Mouse (Mus musculus): ENCODE measurements around the gene Tmc5.

The Tmc5 gene

DNA sequence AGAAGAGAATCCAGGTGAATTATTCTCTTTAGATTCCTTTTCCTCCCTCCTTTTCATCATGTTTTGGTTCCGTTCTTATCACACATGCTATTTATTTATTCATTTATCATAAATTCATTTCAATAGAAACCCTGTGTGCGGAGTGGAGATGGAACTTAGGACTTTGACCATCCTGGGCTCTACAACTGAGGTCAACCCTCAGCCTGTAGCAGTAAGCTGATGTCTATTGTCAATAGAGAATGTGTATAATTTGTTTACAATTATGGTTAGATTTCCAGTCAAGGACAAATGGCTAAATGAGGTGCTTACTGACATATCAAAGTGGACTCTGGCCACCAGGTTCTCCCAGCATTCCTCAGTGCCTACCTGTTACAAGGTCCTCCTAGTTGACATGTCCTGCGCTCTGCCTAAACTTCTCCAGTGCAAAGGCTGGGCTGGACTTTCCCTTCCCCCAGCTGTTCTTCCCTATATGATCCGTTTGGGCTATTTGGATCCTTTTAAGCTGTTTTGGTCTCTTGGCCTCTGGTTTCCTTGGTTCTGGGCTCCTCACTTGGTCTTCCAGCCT lies 14.2 kb downstream of the Tmc5 start:
- no peak for DNase-seq

DNA sequence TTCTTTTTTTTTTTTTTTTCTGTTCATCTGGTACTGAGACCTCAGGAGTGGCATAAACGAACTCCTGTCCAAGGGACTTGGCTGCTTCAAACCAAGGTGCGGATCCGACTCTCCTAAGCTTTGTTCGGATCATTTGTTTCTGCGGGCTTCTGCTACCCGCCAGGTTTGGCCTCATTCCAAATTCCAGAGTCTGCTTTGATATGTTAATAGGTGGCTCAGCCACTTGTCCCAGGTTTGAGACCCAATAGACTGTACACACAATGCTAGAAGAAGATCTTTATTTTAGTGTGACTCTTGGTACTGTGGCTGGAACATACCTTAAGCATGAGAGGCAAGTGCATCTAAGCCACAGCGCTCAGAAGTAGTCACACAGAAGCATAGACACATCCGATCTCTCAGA lies 14.8 kb downstream of the Tmc5 start:
- DNase-seq: peak in 1 of 2 experiments; percentile 18

DNA sequence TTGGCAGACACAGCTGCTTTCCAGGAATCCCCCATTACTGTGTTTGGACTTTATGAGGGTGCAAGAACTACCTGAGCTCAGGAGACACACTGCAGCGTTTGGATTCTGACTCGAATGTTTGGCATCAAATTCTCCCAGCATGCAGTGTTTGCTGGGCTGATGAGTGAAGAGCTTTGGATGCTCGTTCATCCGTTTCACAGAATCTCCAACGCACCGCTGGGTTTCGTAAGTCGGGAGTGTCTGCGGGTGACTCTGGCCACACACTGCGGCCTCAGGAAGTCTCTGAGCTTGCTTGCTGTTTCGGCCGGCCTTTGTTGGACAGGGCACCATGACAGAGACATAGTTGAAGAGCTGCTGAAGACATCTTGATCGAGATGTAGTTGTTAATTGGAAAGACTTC lies 17.0 kb downstream of the Tmc5 start:
- peak in 1 of 2 experiments; percentile 8 for DNase-seq

DNA sequence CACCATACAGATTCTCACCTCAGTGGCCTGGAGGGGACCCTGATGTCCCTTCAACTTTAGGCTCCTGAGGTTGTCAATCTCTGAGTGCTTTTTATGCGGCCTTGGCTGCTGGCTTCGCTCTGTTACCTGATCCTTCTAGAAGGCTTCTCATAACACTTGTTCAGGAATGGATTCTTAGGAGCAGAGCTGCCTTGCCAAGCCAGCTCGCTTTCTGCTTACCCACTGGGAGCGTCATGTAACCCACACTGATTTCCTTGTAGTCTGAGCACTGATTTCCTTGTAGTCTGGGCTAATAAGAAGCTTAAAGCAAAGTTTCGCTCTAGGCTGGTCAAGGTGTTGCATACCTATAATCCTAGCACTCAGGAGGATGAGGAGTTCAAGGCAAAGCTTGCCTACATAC lies 21.0 kb downstream of the Tmc5 start:
- no peak for DNase-seq

DNA sequence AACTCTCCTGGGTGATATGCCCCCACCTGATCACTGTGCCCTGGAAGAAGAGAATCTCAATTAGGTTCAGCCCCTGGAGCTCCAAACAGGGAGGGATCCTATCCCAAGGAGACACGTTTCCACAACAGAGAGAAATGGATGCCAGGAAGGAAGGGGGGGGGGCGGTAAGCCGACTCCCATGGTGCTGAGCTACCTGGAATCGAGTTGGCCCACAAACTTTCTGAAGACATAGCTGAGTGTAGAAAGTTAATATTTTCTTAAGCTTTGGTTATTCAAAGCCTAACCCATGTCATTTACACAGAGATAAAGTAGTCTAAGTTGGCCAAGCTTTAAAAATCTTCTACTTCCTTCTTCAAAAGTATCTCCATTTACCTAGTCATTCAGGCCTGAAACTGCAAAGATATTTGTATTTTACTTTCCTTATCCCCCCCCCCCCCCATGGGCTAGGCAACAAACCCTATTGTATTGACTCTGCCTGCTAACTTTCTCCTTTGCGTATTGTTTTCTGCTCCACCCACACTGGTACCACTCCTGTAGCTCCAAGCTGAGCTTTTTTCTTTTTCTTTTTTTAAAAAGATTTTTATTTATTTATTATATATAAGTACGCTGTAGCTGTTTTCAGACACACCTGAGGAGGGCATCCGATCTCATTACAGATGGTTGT lies 23.3 kb downstream of the Tmc5 start:
- no peak for DNase-seq

DNA sequence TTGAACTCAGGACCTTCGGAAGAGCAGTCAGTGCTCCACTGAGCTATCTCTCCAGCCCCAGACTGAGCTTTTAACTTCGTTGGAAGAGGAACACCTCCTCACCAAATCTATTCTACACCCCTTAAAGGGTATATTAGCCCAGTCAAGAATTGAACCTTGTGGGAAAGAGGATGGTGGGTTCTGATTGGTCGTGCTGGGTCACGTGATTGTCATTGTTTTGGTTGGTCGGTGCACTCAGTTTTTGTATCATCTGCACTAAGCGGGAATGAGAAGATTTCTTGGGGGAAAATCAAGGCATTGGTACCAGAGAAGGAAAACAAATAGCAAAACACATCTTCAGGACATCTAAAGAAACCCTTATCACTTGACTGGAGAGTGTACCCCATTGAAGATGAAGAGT lies 24.0 kb downstream of the Tmc5 start:
- DNase-seq: no peak

DNA sequence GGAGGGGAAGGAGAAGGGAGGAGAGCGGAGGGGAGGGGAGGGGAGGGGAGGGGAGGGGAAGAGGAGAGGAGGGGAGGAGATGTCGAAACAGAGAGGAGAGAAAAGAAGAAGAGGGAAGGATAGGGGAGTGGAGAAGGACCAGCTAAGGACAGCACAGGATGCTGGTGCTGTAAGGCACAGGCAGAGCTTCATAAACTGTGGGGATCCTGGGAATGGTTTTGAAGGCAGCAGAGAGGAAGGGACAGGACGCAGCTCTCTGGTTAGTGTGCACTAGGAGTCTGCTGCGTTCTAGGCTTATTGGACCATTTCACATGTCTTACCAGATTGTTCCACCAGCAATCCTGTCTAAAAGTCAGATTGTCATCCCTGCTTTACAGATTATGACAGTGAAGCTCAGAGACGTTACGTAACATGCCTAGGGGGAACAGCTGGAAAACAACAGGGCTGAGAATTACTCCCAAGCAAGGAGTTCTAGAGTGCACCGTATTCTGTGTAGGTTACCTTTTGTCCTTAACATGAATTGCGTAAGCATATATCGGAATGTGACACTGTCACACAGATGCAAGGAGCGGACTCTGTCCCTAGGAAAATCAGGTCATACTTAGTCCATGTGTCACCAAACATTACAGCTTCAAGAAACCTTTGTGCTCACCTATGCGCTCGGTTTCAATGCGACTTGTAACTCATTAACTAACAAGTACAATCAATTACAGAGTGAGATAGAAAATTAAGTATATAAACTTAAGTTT lies 30.6 kb downstream of the Tmc5 start:
- peak; percentile 17 to 26 for DNase-seq

DNA sequence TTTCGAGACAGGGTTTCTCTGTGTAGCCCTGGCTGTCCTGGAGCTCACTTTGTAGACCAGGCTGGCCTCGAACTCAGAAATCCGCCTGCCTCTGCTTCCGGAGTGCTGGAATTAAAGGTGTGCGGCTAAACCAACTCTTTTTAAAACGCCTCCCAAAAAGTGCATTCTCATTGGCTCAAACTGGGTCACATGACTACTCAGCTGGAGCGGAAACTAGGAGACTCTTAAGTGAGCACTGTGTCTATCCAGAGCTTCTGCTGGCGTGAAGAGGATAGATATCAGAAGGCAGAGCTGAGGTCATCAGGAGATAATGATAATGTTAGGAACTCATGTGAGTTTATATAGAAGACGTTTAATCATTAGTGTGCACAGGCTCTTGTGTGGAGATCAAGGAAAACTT lies 36.0 kb downstream of the Tmc5 start:
- DNase-seq: no peak

DNA sequence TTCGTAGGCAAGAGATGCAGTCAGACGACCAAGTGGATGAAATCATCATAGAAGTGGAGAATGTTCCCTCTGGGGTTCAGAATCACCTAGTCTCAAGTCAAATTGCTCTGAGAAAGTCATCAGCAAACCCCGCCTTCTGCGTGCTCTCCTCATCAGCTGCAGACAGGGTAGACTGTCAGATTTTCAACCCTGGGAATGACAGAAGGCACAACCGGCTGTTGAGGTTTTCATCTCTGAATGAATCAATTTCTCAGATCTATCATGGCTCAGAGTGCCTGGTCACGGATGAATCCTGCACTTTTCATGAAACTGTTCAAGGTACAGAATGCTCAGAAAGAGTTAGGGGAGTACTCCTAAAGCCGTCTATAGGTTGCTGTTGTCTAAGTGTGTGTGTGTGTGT lies 36.9 kb downstream of the Tmc5 start:
- DNase-seq: no peak

DNA sequence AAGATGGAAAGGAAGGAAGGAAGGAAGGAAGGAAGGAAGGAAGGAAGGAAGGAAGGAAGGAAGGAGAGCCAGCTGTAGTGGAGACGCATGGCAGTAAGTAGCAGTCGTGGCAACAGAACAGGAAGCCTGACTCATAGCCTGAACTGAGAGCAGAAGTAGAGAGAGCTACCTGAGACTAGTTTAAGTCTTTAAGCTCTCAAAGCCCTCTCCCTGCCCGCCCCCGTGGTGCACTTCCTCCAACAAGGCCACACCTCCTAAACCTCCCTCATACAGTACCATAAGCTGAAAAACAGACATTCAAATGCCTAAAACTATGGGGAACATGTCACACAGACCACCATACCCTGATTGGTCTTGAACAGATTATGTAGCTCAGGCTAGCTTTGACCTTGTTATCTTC lies 40.4 kb downstream of the Tmc5 start:
- no peak for DNase-seq

DNA sequence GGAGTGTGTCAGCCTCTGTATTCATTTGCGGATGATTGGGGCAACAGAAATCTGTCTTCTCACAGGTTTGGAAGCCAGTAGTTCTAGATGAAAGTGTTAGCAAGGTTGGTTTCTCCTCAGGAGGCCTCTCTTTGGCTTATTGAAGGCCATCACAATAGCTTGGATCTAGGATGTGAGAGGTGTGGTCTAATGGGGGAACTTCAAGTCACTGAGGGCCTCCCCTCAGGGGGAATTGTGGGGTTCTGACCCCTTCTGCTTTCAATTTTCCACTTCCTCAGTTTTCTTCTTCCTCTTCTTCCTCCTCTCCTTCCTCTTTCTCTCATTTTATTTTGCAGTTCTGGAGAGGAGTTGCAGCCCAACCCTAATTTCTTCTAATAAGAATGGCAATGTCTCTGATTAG lies 49.1 kb downstream of the Tmc5 start:
- no peak for DNase-seq

DNA sequence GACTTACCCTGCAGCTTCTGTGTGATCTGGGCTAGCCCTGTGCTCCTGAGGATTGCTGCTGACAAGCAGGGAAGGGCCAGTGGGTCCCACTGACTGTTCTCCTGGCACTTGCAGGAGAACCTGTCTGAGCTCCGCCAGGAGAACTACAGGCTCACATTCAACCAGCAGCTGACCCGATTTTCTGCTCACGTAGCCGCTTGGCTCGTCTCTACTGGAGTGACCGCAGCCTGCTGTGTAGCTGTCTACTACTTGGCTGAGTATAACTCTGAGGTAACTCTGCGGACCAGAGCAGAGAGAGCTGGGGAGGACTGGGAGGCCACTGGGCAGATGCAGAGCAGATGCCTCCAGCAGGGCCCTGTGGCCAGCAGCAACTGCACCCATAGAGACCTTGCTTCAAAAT lies 52.2 kb downstream of the Tmc5 start:
- no peak for DNase-seq

DNA sequence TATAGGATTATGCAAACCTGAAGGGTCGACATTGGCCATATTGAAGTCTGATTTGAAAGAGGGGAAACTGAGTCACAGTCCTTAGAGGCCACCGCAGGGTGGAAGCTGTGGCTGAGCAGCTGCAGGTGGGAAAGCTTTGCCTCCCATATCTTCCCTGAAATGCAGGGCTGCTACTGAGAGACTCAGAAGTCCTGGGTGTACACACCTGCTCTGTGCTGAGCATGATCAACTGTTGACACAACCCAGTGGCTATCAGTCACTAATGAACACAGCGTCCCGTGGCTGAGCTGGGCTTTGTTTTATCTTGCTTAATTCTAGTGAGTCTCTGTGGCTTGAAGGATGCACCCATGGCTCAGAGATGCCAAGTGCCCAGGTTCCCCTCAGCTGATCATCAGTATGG lies 53.0 kb downstream of the Tmc5 start:
- DNase-seq: no peak

DNA sequence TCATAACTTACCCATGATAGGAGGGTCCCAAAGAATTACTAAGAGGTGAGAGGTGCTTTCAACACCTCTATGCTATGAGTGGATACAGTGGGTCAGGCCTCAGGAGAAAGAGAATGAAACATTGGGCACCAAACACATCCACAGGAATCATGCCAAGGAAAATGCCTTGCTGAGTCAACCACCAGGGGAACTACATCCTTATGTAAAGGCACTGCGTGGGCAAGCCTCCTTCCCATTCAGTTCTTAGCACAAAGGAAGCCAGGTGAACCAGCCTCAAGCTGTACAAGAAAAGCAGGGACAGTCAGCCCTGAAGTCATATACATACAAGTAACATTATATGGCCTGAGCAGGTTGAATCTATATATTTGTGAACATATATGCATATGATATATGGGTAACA lies 53.8 kb downstream of the Tmc5 start:
- no peak for DNase-seq

DNA sequence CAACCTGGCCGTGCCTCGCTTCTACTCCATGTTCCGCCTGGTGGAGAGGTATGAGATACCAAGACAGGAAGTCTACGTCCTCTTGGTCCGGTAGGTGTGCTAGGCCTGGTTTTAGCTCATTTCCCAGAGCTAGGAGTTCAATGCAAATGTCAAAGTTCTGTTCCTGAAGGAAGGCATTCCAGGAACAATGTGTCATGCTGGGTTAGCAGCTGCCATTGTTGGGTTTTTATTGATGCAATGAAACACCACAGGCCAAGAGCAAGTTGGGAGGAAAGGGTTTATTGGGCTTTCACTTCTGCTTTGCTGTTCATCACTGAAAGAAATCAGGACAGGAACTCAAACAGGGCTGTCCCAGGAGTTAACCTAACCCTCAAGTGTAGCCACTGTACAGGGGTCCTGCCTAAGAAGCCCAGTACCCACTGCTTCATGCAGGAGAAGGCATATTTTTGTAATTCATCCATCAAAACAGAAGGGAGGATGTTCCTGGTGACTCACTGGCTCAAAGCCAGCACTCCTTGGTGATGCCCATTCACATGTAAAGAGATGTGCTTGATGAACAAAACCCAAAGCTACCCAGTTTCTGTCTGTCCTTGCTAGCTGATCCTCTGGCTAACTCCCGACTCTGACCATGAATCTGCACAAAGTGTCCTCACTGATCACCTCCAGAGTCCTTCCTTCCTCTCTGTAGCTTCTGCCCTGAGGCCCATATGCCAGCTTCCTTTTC lies 55.6 kb downstream of the Tmc5 start:
- DNase-seq: no peak

DNA sequence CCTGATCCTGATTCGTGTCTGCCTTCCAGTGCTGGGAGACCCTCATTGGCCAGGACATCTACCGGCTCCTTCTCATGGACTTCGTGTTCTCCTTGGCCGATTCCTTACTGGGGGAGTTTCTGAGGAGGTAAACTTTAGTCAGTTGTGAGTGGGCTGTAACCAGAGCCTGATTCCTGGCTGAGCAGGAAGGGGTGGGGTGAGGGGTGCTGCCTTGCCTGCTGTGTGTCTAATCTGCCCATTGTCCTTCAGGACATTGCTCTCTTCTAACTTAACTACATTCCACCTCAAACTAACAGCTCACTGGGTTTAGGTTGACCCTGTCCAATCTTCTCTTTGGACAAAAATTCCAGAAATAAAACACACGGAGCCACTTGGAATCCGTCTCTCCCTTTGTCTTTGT lies 59.6 kb downstream of the Tmc5 start:
- DNase-seq: no peak

DNA sequence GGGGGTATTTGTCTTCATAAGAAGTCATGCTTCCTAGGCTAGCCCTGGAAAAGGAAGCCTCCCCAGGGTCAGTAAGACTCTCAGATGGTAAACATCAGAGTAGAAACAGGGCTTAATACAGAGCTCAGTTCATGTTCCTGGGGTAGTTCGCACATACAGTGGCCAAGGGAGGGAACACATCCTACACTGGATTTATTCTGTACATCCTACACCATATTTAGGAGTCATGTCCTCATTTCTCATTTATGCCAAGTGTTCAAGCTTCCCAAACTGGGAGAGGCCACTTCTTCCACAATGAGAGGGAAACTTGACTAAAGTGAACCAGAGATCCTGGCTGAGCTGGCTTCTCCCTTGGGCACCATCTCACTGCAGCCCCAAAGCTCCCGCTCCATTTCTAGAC lies 70.7 kb downstream of the Tmc5 start:
- DNase-seq: no peak

DNA sequence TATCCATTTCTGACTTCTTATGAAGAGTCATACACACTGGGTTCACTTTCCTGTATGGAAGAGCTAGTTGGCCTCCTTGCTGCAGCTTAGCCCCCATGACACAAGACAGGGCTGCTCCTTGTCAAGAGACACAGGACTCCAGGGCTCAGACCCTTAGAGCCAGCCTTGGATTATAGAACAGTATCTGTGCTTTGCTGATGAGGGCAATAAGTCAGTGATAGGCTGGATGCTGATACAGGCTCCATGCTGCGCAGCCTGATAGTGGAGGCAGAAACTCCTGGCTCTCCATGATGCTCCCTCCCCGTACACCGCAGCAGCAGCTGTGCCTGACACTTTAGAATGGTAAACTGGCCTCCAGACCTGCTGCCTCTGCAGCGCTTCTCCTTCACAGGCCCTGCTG lies 73.0 kb downstream of the Tmc5 start:
- DNase-seq: no peak

DNA sequence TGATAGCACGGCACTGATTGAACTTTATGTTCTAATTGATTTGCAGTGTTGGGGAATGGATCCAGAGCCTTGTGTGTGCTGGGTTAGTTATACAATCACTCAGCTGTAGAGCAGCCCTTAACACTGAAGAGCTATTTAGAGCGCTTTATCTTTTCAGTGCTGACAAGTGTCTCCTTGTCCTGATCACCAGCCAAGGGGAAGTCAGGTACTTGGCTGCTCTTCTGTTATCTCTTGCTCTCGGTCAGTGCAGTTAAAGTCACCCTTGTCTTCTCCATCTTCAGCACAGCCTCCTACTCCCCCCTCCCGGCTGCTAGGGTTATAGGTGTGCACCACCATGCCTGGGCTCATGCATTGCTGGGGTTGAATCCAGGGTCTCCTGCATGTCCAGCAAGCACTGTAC lies 79.7 kb downstream of the Tmc5 start:
- DNase-seq: no peak

DNA sequence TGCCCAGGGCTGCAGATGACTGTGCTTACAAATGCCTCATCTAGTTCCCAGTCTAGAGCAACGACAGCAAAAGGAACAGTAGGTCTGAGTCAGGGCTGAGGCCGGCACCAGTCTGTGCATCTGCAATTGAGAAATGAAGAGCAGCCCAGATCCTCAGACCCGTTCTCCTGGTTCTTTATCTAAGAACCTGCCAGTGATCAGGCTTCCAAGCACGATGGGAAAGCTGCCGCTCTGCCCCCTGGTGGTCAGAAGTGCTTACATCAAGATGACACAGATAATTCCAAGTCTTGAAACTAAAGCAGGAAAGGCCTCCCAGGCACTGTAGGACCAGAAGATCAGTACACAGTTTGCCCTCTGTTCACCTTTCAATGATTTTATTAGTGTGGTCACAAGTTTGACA lies 91.1 kb downstream of the Tmc5 start:
- peak; percentile 36 to 79 for DNase-seq

DNA sequence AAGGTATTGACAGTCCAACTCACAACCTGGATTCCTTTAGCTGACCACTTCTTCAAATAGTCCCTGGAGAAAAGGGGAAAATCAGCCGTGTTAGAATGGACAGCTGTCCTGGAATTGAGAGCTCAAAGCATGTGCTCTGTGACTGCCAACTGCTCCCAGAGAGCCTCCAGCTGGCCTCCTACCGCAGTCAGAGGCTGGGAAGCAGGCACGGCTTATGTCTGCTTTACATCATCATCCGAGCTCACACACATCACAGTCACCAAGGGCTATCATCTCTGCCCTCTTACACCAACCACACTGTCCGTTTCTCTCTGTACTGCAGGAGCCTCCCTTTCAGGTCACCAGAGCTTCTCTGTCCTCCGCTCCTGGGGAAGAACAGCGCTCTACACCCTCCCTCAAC lies 92.0 kb downstream of the Tmc5 start:
- DNase-seq: no peak

DNA sequence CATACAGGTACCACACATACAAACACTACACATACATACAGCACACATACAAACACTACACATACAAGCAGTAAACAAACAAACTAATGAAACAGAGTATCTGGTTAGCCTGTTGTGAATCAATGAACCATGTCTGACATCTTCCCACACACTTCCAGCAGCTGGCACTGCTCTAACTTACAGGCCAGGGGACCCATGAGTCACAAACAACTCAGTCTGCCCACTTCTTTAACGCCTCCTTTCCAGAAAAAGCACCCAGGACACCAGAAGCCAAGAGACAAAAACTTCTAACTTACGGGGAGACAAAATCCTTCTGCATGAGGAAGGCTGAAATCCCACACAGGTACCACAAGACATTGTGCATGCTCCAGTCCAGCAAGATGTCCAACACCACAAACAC lies 94.2 kb downstream of the Tmc5 start:
- DNase-seq: no peak

DNA sequence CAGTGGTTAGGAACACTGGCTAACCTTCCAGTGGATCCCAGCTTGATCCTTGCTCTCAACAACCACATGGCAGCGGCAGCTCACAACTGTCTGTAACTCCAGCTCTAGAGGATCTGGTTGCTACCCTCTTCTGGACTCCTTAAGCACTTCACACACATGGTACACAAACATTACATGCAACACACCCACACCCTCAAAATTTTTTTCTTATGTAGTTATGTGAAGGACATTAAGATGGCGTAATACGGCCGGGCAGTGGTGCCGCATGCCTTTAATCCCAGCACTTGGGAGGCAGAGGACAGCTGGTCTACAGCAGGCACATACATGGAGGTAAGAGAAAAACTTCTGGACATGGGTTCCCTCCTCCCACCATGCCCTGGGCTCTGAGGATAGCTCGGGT lies 99.0 kb downstream of the Tmc5 start:
- DNase-seq: no peak

DNA sequence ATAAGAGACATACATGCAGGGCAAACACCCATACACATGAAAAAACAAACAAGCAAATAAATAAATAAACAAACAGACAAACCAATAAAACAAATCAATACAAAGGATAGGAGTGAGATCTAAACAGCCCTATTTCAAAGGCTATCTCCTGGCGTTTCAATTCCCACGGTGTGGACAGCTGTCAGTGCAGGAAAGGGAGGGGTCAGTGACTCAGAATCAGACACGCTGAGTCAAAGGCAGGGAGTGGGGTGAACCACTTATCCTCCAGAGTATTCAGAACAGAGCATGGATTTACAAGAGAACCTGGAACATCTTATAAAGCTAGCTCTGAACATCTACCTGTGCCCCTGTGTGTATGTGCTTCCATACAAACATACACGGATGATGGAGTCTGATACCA lies 100.1 kb downstream of the Tmc5 start:
- no peak for DNase-seq
